Mouse (Mus musculus) hindbrain, embryonic 16.5 days (tissue): ENCODE measurements around the gene Osbpl6. TPM values are rescaled to one million over a fixed set of nuclear protein-coding genes. Genes with fewer than 3 reads are reported as not detected.

Source experiments
- ATAC-seq: fragments of 200-750 bp; cut with Nextera tagmentation; 2 replicates; pipeline ENCODE4 v1.8.0; 2017; ENCODE audit warnings: moderate TSS enrichment, moderate library complexity
- H3K27ac ChIP-seq: fragments of 300-500 bp; sonication (generic); 2 replicates; pipeline ENCODE4 v1.5.1; 2014; ENCODE audit warnings: low read depth, mild to moderate bottlenecking, control low read depth, low read length, moderate library complexity
- H3K27me3 ChIP-seq: fragments of 300-500 bp; sonication (generic); replicated peaks from 2 replicates; pipeline ENCODE4 v1.6.1; 2014; ENCODE audit warnings: low read length; ENCODE audit not compliant: control insufficient read depth, insufficient read depth
- H3K36me3 ChIP-seq: fragments of 300-500 bp; sonication (generic); 2 replicates; pipeline ENCODE4 v1.6.1; 2014; ENCODE audit warnings: mild to moderate bottlenecking, low read length, moderate library complexity, mixed read lengths; ENCODE audit not compliant: control insufficient read depth, insufficient read depth
- H3K4me1 ChIP-seq: fragments of 300-500 bp; sonication (generic); 2 replicates; pipeline ENCODE4 v1.6.1; 2014; ENCODE audit warnings: low read depth, low read length; ENCODE audit not compliant: control insufficient read depth, insufficient read depth
- H3K4me2 ChIP-seq: fragments of 300-500 bp; sonication (generic); 2 replicates; pipeline ENCODE4 v1.6.1; 2014; ENCODE audit warnings: mild to moderate bottlenecking, low read length, control low read depth, moderate library complexity
- H3K4me3 ChIP-seq: fragments of 300-500 bp; sonication (generic); 2 replicates; pipeline ENCODE4 v1.5.1; 2014; ENCODE audit warnings: mild to moderate bottlenecking, low read length, control low read depth, moderate library complexity
- H3K9ac ChIP-seq: fragments of 300-500 bp; sonication (generic); 2 replicates; pipeline ENCODE4 v1.6.1; 2014; ENCODE audit warnings: low read depth, mild to moderate bottlenecking, control low read depth, low read length, moderate library complexity
- H3K9me3 ChIP-seq: fragments of 300-500 bp; sonication (generic); 2 replicates; pipeline ENCODE4 v1.6.1; 2014; ENCODE audit warnings: mild to moderate bottlenecking, low read length, moderate library complexity; ENCODE audit not compliant: control insufficient read depth
- WGBS: fragments of 180-500 bp; shearing (Covaris S2); extraction: QIAGEN DNeasy Blood & Tissue Kit; methylation state at CpG from one replicate; pipeline ENCODE4 v1.1.7; 2014; 5-methylcytosine and 5-hydroxymethylcytosine counted together
- polyA plus RNA-seq: library from polyadenylated mRNA; unstranded; fragments of >200 nt; fragmentation: Nextera tagmentation; extraction: Ambion mirVana; gene quantifications from 2 replicates; pipeline ENCODE4 v1.2.1, GENCODE M21; 2015

Gene Osbpl6
- polyA plus RNA-seq, 1 experiment from 2014 or later, result 27.5 TPM

DNA sequence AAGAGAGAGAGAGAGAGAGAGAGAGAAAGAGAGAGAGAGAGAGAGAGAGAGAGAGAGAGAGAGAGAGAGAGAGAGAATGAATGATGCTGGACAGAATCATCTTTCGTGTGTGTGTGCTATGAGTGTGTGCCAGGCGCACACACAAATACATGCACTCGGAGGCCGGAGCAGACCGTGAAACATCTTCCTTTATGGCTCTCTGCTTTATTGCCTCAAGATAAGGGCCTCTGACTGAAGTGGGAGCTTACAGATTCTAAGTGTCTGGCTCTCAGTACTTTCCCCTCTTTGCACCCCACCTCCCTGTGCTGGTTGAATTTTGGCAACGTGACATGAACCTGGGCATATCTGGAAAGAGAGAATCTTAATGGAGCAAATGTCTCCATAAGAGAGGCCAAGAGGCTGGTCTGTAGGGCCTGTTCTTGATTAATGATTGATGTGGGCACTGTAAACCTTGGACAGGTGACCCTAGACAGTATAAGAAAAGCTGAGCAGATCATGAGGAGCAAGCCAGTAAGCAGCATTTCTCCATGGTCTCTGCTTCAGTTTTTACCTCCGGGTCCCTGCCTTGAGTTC is 29.4 kb downstream of the Osbpl6 start:
- H3K4me2 ChIP-seq, result no peak overlapping the region
- peaks cover 4% of the 10 kb centered on the region; the same call in 1 of the 2 replicates for H3K4me1 ChIP-seq
- ATAC-seq, result no peak
- no peak overlapping the region for H3K9ac ChIP-seq
- no peak overlapping the region for H3K4me3 ChIP-seq
- no peaks in the 10 kb centered on the region for H3K9me3 ChIP-seq
- H3K27ac ChIP-seq, result no peak overlapping the region
- H3K36me3 ChIP-seq, result no peaks in the 10 kb centered on the region
- no peaks in the 10 kb centered on the region for H3K27me3 ChIP-seq
- 90% methylated on average over 7 of the region's 7 CpGs for WGBS

GRCm38 (mm10) chr2:76437372-76437771 is 31.1 kb downstream of the Osbpl6 start:
- 33% methylated on average over 2 of the region's 2 CpGs for WGBS

DNA sequence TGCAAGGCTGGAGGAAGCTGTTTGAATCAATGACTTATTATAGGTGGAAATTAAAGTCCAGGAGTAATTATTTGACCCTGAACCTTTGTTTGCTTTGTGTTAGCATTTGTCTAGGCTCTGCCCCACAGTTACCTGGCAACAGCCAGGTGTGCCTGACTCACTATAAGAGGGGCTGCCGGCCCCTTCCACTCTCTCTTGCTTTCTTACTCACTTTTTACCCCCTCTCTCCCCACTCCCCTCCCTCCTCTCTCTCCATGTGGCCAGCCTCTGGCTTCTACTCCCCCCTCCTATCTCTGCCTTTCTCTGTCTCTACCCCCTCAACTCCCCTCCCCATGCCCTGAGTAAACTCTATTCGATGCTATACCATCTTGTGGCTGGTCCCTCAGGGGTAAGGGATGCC is 33.2 kb downstream of the Osbpl6 start:
- Histone ChIP-seq H3K9me3 (no peaks in the 10 kb centered on the region), H3K27ac (no peak overlapping the region), H3K4me2 (no peak overlapping the region), H3K4me1 (peaks cover 8% of the 10 kb centered on the region), H3K9ac (no peak overlapping the region), H3K4me3 (no peak overlapping the region), H3K36me3 (no peaks in the 10 kb centered on the region), H3K27me3 (no peaks in the 10 kb centered on the region)
- ATAC-seq, result no peak
- WGBS, result 46% methylated on average over 2 of the region's 2 CpGs

More at GRCm38 (mm10) chr2:76437372-76437771, 31.1 kb downstream of the Osbpl6 start:
- H3K9ac ChIP-seq, result no peak overlapping the region
- peak; percentile 37; the same call in 1 of the 2 replicates for ATAC-seq
- H3K9me3 ChIP-seq, result no peaks in the 10 kb centered on the region
- peaks cover 8% of the 10 kb centered on the region for H3K4me1 ChIP-seq
- H3K27me3 ChIP-seq, result no peaks in the 10 kb centered on the region
- H3K4me2 ChIP-seq, result no peak overlapping the region
- H3K27ac ChIP-seq, result no peak overlapping the region
- no peak overlapping the region for H3K4me3 ChIP-seq
- H3K36me3 ChIP-seq, result no peaks in the 10 kb centered on the region

GRCm38 (mm10) chr2:76442086-76442485 is 35.8 kb downstream of the Osbpl6 start:
- Histone ChIP-seq H3K27ac (no peak overlapping the region), H3K36me3 (no peaks in the 10 kb centered on the region), H3K9me3 (no peaks in the 10 kb centered on the region), H3K4me3 (no peak overlapping the region), H3K4me1 (peaks cover 7% of the 10 kb centered on the region), H3K27me3 (no peaks in the 10 kb centered on the region), H3K9ac (no peak overlapping the region), H3K4me2 (no peak overlapping the region)
- no peak for ATAC-seq
- WGBS, result 22% methylated on average over 3 of the region's 3 CpGs

- no peak overlapping the region for H3K4me3 ChIP-seq
- H3K9me3 ChIP-seq, result no peaks in the 10 kb centered on the region
- no peak overlapping the region for H3K4me2 ChIP-seq
- no peaks in the 10 kb centered on the region for H3K4me1 ChIP-seq
- no peak for ATAC-seq
- H3K36me3 ChIP-seq, result no peaks in the 10 kb centered on the region
- H3K9ac ChIP-seq, result no peak overlapping the region
- 82% methylated on average over 6 of the region's 6 CpGs for WGBS
- H3K27ac ChIP-seq, result no peak overlapping the region
- H3K27me3 ChIP-seq, result no peaks in the 10 kb centered on the region
These were observed 43.6 kb downstream of the Osbpl6 start for GRCm38 (mm10) chr2:76449836-76450355.

DNA sequence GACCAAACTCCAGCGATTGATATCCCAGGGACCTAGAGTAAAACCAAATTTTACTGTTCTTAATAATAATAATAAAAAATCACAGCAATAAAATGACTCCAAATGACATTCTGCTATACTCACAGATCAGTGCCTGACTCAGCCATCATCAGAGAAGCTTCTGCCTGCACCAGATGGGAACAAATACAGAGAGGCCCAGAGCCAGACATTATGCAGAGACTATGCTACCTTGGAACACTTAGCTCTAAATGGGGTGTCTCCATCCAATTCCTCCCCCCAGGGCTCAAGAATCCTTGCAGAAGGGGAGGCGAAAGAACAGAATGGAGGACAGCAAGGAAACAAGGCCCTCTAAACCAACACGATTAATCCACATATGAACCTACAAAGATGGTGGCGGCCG is 60.4 kb downstream of the Osbpl6 start:
- Histone ChIP-seq H3K36me3 (no peaks in the 10 kb centered on the region), H3K4me2 (no peak overlapping the region), H3K9me3 (no peaks in the 10 kb centered on the region), H3K27ac (no peak overlapping the region), H3K4me1 (no peaks in the 10 kb centered on the region), H3K9ac (no peak overlapping the region), H3K27me3 (no peaks in the 10 kb centered on the region), H3K4me3 (no peak overlapping the region)
- 98% methylated on average over 5 of the region's 5 CpGs for WGBS
- no peak for ATAC-seq

GRCm38 (mm10) chr2:76468204-76468603 is 61.9 kb downstream of the Osbpl6 start:
- Histone ChIP-seq H3K4me1 (no peaks in the 10 kb centered on the region), H3K9me3 (no peaks in the 10 kb centered on the region), H3K36me3 (no peaks in the 10 kb centered on the region), H3K9ac (no peak overlapping the region), H3K27ac (no peak overlapping the region), H3K27me3 (no peaks in the 10 kb centered on the region), H3K4me2 (no peak overlapping the region), H3K4me3 (no peak overlapping the region)
- no peak for ATAC-seq
- WGBS, result 75% methylated on average over 8 of the region's 8 CpGs

DNA sequence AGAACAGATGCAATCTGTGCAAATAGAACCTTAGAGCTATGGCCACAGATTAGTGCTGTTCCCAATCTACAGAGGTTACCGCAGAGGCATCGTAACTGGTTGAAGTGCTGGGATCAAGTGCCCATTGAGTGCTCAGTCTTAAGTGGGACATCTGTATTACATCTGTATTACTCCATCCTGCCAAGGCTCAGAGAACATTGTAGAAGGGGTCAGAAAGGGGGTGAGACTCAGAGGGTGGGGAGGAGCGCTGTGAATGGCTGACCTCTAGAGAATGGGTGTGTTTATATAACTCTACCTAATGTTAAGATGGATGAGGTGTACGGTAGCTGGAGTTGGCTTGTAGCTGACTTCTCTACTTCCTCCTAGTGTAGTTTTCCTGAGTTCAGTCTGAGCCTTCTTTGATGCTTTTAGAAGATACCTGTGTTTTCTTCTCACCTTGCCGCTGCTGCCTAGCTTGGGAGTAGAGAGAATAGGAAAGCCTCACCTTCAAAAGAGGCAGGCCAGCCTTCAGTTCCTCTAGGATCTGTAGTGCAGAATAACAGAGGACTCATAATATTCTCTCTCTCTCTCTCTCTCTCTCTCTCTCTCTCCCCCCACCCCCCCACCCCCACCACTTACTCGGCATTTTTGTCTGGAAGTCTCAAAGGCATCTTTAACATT is 62.9 kb downstream of the Osbpl6 start:
- Histone ChIP-seq H3K4me2 (no peak overlapping the region), H3K9ac (no peak overlapping the region), H3K27ac (no peak overlapping the region), H3K4me1 (no peaks in the 10 kb centered on the region), H3K27me3 (no peaks in the 10 kb centered on the region), H3K9me3 (no peaks in the 10 kb centered on the region), H3K4me3 (no peak overlapping the region), H3K36me3 (no peaks in the 10 kb centered on the region)
- WGBS, result 91% methylated on average over 6 of the region's 6 CpGs
- no peak for ATAC-seq

DNA sequence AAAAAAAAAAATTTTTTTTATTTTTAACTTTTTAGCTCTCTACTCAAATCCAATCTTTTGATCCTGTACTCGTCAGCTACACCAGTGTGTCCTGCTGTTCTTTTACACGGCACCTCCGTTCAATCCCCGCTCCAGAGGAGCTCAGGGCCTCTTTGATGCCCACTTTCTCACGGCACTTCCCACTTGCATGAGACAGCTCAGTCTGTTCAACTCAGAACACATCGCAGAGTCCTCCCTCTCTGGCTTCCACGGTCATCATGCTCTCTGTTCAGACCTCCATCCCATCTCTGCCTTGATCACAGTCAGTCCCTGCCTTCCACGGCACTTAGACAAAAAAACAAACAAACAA is 63.4 kb downstream of the Osbpl6 start:
- 72% methylated on average over 8 of the region's 8 CpGs for WGBS
- Histone ChIP-seq H3K9ac (no peak overlapping the region), H3K9me3 (no peaks in the 10 kb centered on the region), H3K27ac (no peak overlapping the region), H3K27me3 (no peaks in the 10 kb centered on the region), H3K36me3 (no peaks in the 10 kb centered on the region), H3K4me2 (no peak overlapping the region), H3K4me1 (no peaks in the 10 kb centered on the region), H3K4me3 (no peak overlapping the region)
- ATAC-seq, result no peak
